Mouse (Mus musculus) embryonic facial prominence, embryonic 13.5 days (tissue): Measurements from ENCODE around the gene Cdh12. TPM values are rescaled to one million over a fixed set of nuclear protein-coding genes. Genes with fewer than 3 reads are reported as not detected.

Source experiments
- ATAC-seq: fragments of 200-750 bp; cut with Nextera tagmentation; 2 replicates; pipeline ENCODE4 v1.8.0; 2017; ENCODE audit warnings: low read depth; ENCODE audit not compliant: insufficient number of reproducible peaks, insufficient read depth, low FRiP score, low TSS enrichment
- H3K27ac ChIP-seq: fragments of 300-500 bp; sonication (generic); 2 replicates; pipeline ENCODE4 v1.5.1; 2015; ENCODE audit warnings: moderate library complexity, mild to moderate bottlenecking, inconsistent platforms
- H3K27me3 ChIP-seq: fragments of 300-500 bp; sonication (generic); 2 replicates; pipeline ENCODE4 v1.6.1; 2015; ENCODE audit warnings: mild to moderate bottlenecking, inconsistent platforms
- H3K36me3 ChIP-seq: fragments of 300-500 bp; sonication (generic); 2 replicates; pipeline ENCODE4 v1.6.1; 2015; ENCODE audit warnings: mild to moderate bottlenecking, inconsistent platforms
- H3K4me1 ChIP-seq: fragments of 300-500 bp; sonication (generic); 2 replicates; pipeline ENCODE4 v1.6.1; 2015; ENCODE audit warnings: inconsistent platforms
- H3K4me2 ChIP-seq: fragments of 300-500 bp; sonication (generic); 2 replicates; pipeline ENCODE4 v1.6.1; 2015; ENCODE audit warnings: moderate library complexity, mild to moderate bottlenecking, inconsistent platforms
- H3K4me3 ChIP-seq: fragments of 300-500 bp; sonication (generic); 2 replicates; pipeline ENCODE4 v1.5.1; 2015; ENCODE audit warnings: mild to moderate bottlenecking, inconsistent platforms
- H3K9ac ChIP-seq: fragments of 300-500 bp; sonication (generic); 2 replicates; pipeline ENCODE4 v1.6.1; 2015; ENCODE audit warnings: mild to moderate bottlenecking, inconsistent platforms
- H3K9me3 ChIP-seq: fragments of 300-500 bp; sonication (generic); 2 replicates; pipeline ENCODE4 v1.6.1; 2016; ENCODE audit warnings: inconsistent platforms
- WGBS: fragments of 180-500 bp; shearing (Covaris S2); methylation state at CpG from one replicate; pipeline ENCODE4 v1.1.7; 2015; ENCODE audit warnings: mixed read lengths; 5-methylcytosine and 5-hydroxymethylcytosine counted together
- polyA plus RNA-seq: library from polyadenylated mRNA; unstranded; fragments of >200 nt; fragmentation: Nextera tagmentation; extraction: Ambion mirVana; gene quantifications from 2 replicates; pipeline ENCODE4 v1.2.1, GENCODE M21; 2015

The Cdh12 gene
- 0.98 and 2.1 TPM in 2 replicates for polyA plus RNA-seq

GRCm38 (mm10) chr15:20448861-20449663 lies at the start of gene Cdh12:
TSS of gene Cdh12 (plus strand) at chr15:20449265.
- H3K9me3 ChIP-seq, result no peaks in the 10 kb centered on the region
- 9% methylated on average over 18 of the region's 18 CpGs for WGBS
- peak within 1 kb of the TSS; percentile 73 for H3K4me2 ChIP-seq
- H3K4me3 ChIP-seq, result peak within 1 kb of the TSS; percentile 44
- no peaks in the 10 kb centered on the region for H3K27me3 ChIP-seq
- H3K4me1 ChIP-seq, result no peaks in the 10 kb centered on the region
- H3K9ac ChIP-seq, result peak within 1 kb of the TSS; percentile 60
- H3K36me3 ChIP-seq, result no peaks in the 10 kb centered on the region
- no peak within 1 kb of the TSS for H3K27ac ChIP-seq
- 0 out of 2 replicates have a peak, but pooled peaks have one; percentile 26 for ATAC-seq

- Histone ChIP-seq H3K9ac (no peak overlapping the region), H3K27ac (no peak overlapping the region), H3K27me3 (no peaks in the 10 kb centered on the region), H3K4me2 (no peak overlapping the region), H3K4me1 (no peaks in the 10 kb centered on the region), H3K9me3 (no peaks in the 10 kb centered on the region), H3K4me3 (no peak overlapping the region), H3K36me3 (no peaks in the 10 kb centered on the region)
- WGBS, result 50% methylated on average over 3 of the region's 3 CpGs
- no peak for ATAC-seq
These were observed 45.5 kb upstream of the Cdh12 start for GRCm38 (mm10) chr15:20403596-20403995.

- 82% methylated on average over 1 of the region's 1 CpGs for WGBS
- ATAC-seq, result no peak
These were observed 35.7 kb upstream of the Cdh12 start for GRCm38 (mm10) chr15:20413397-20413796.

GRCm38 (mm10) chr15:20436356-20436755 lies 12.7 kb upstream of the Cdh12 start:
- Histone ChIP-seq H3K9me3 (no peaks in the 10 kb centered on the region), H3K27me3 (no peaks in the 10 kb centered on the region), H3K4me3 (no peak overlapping the region), H3K27ac (no peak overlapping the region), H3K9ac (no peak overlapping the region), H3K4me1 (no peaks in the 10 kb centered on the region), H3K36me3 (no peaks in the 10 kb centered on the region), H3K4me2 (no peak overlapping the region)
- WGBS, result 68% methylated on average over 2 of the region's 2 CpGs
- ATAC-seq, result no peak

More at GRCm38 (mm10) chr15:20413397-20413796, 35.7 kb upstream of the Cdh12 start:
- Histone ChIP-seq H3K9ac (no peak overlapping the region), H3K4me3 (no peak overlapping the region), H3K4me1 (no peaks in the 10 kb centered on the region), H3K27ac (no peak overlapping the region), H3K36me3 (no peaks in the 10 kb centered on the region), H3K4me2 (no peak overlapping the region), H3K27me3 (no peaks in the 10 kb centered on the region), H3K9me3 (no peaks in the 10 kb centered on the region)

- H3K36me3 ChIP-seq, result no peaks in the 10 kb centered on the region
- no peak overlapping the region for H3K9ac ChIP-seq
- 67% methylated on average over 5 of the region's 5 CpGs for WGBS
- ATAC-seq, result no peak
- no peaks in the 10 kb centered on the region for H3K4me1 ChIP-seq
- H3K9me3 ChIP-seq, result no peaks in the 10 kb centered on the region
- no peaks in the 10 kb centered on the region for H3K27me3 ChIP-seq
- H3K4me3 ChIP-seq, result no peak overlapping the region
- H3K4me2 ChIP-seq, result peak overlapping the region; percentile 14; the same call in 1 of the 2 replicates
- H3K27ac ChIP-seq, result no peak overlapping the region
These were observed 1.5 kb downstream of the Cdh12 start for GRCm38 (mm10) chr15:20450558-20450957.

- Histone ChIP-seq H3K9ac (no peak overlapping the region), H3K4me3 (no peak overlapping the region), H3K4me1 (no peaks in the 10 kb centered on the region), H3K36me3 (no peaks in the 10 kb centered on the region), H3K27me3 (no peaks in the 10 kb centered on the region), H3K4me2 (no peak overlapping the region), H3K27ac (no peak overlapping the region), H3K9me3 (no peaks in the 10 kb centered on the region)
- 61% methylated on average over 3 of the region's 3 CpGs for WGBS
- ATAC-seq, result no peak
These were observed 9.4 kb downstream of the Cdh12 start for GRCm38 (mm10) chr15:20458508-20458907.

GRCm38 (mm10) chr15:20462500-20462899 lies 13.4 kb downstream of the Cdh12 start:
- Histone ChIP-seq H3K4me2 (no peak overlapping the region), H3K9ac (no peak overlapping the region), H3K36me3 (no peaks in the 10 kb centered on the region), H3K9me3 (no peaks in the 10 kb centered on the region), H3K27me3 (no peaks in the 10 kb centered on the region), H3K4me3 (no peak overlapping the region), H3K4me1 (no peaks in the 10 kb centered on the region), H3K27ac (no peak overlapping the region)
- ATAC-seq, result no peak
- 80% methylated on average over 3 of the region's 3 CpGs for WGBS

GRCm38 (mm10) chr15:20463601-20464000 lies 14.5 kb downstream of the Cdh12 start:
- H3K27ac ChIP-seq, result no peak overlapping the region
- no peak for ATAC-seq
- WGBS, result 76% methylated on average over 1 of the region's 1 CpGs

GRCm38 (mm10) chr15:20550979-20551378 lies 101.9 kb downstream of the Cdh12 start:
- 88% methylated on average over 4 of the region's 4 CpGs for WGBS
- no peak for ATAC-seq
- no peaks in the 10 kb centered on the region for H3K36me3 ChIP-seq
- H3K4me3 ChIP-seq, result no peak overlapping the region
- no peak overlapping the region for H3K9ac ChIP-seq
- no peaks in the 10 kb centered on the region for H3K27me3 ChIP-seq
- H3K4me2 ChIP-seq, result no peak overlapping the region
- H3K4me1 ChIP-seq, result no peaks in the 10 kb centered on the region
- H3K9me3 ChIP-seq, result no peaks in the 10 kb centered on the region
- H3K27ac ChIP-seq, result no peak overlapping the region

More at GRCm38 (mm10) chr15:20463601-20464000, 14.5 kb downstream of the Cdh12 start:
- Histone ChIP-seq H3K4me3 (no peak overlapping the region), H3K9me3 (no peaks in the 10 kb centered on the region), H3K4me2 (no peak overlapping the region), H3K9ac (no peak overlapping the region), H3K36me3 (no peaks in the 10 kb centered on the region), H3K27me3 (no peaks in the 10 kb centered on the region), H3K4me1 (no peaks in the 10 kb centered on the region)

GRCm38 (mm10) chr15:20571012-20571411 lies 121.9 kb downstream of the Cdh12 start:
- H3K36me3 ChIP-seq, result no peaks in the 10 kb centered on the region
- no peak overlapping the region for H3K9ac ChIP-seq
- H3K27ac ChIP-seq, result no peak overlapping the region
- H3K9me3 ChIP-seq, result no peaks in the 10 kb centered on the region
- 84% methylated on average over 4 of the region's 4 CpGs for WGBS
- no peaks in the 10 kb centered on the region for H3K4me1 ChIP-seq
- no peaks in the 10 kb centered on the region for H3K27me3 ChIP-seq
- no peak for ATAC-seq
- H3K4me2 ChIP-seq, result no peak overlapping the region
- H3K4me3 ChIP-seq, result no peak overlapping the region

- no peaks in the 10 kb centered on the region for H3K36me3 ChIP-seq
- 71% methylated on average over 5 of the region's 5 CpGs for whole genome bisulfite sequencing
- H3K9me3 ChIP-seq, result no peaks in the 10 kb centered on the region
- H3K4me3 ChIP-seq, result no peak overlapping the region
- no peaks in the 10 kb centered on the region for H3K4me1 ChIP-seq
- no peak overlapping the region for H3K9ac ChIP-seq
- no peaks in the 10 kb centered on the region for H3K27me3 ChIP-seq
- no peak overlapping the region for H3K4me2 ChIP-seq
- H3K27ac ChIP-seq, result no peak overlapping the region
- ATAC-seq, result no peak
These were observed 133.6 kb downstream of the Cdh12 start for GRCm38 (mm10) chr15:20582567-20583075.

GRCm38 (mm10) chr15:20591599-20591998 lies 142.5 kb downstream of the Cdh12 start:
- Histone ChIP-seq H3K4me1 (no peaks in the 10 kb centered on the region), H3K9ac (no peak overlapping the region), H3K27ac (no peak overlapping the region), H3K27me3 (no peaks in the 10 kb centered on the region), H3K9me3 (no peaks in the 10 kb centered on the region), H3K36me3 (no peaks in the 10 kb centered on the region), H3K4me3 (no peak overlapping the region), H3K4me2 (no peak overlapping the region)
- no peak for ATAC-seq
- WGBS, result 78% methylated on average over 5 of the region's 5 CpGs
